Mouse (Mus musculus): ENCODE measurements around the gene Cbx1.
A peak's percentile ranks its signal among the peaks of the same experiment; 100 is the strongest.

DNA sequence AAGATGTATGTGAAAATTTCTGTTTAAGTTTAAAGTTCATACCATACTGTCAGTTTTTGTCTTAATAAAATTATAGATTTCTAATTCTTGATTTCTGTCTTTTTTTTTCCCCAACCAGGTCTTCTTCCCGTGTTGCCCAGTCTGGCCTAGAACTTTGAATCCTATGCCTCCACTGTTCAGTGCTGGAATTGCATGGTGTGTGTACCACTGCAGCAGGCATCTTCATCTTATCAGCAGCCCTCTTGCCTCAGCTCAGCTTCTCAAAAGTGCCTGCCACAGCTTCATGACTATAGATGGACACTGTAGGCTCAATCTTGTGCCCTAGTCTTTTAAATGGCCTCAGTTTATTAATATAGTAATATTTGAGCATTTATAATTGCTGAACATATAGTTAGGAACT is 19.1 kb downstream of the Cbx1 start:
- TF ChIP-seq CTCF (IDR thresholded peaks at IDR 0.05; ENCODE audit: borderline replicate concordance, extremely low read depth, insufficient read depth, insufficient read length) (peak; percentile 43; the same call in 1 of the 2 replicates), POLR2A (IDR thresholded peaks at IDR 0.05; ENCODE audit: borderline replicate concordance, extremely low read depth, insufficient read depth, insufficient read length, poor library complexity, severe bottlenecking) (no peak)
